Mouse (Mus musculus): Measurements from ENCODE around the gene Ntrk2.

GRCm38 (mm10) chr13:59148793-59149192 lies 342.4 kb downstream of the Ntrk2 start:
- TF ChIP-seq EP300 (IDR thresholded peaks at IDR 0.05; ENCODE audit: low read depth) (no peak), CTCF (IDR thresholded peaks at IDR 0.05; ENCODE audit: low read depth) (no peak)
